Mouse (Mus musculus) hindbrain, postnatal 0 days (tissue): ENCODE results near the gene Gna11. TPM values are rescaled to one million over a fixed set of nuclear protein-coding genes. Genes with fewer than 3 reads are reported as not detected.
A peak's percentile ranks its signal among the peaks of the same experiment; 100 is the strongest.

Experiments used
- ATAC-seq: fragments of 200-750 bp; cut with Nextera tagmentation; 2 replicates; pipeline ENCODE4 v1.8.0; 2017; ENCODE audit warnings: mild to moderate bottlenecking, moderate TSS enrichment, moderate library complexity
- DNase-seq: peaks from one replicate; pipeline ENCODE4 v3.0.0-alpha.2; 2015; ENCODE audit warnings: low spot score
- H3K27ac ChIP-seq: fragments of 300-500 bp; sonication (generic); 2 replicates; pipeline ENCODE4 v1.5.1; 2014; ENCODE audit warnings: mild to moderate bottlenecking
- H3K27me3 ChIP-seq: fragments of 300-500 bp; sonication (generic); 2 replicates; pipeline ENCODE4 v1.6.1; 2014; ENCODE audit warnings: low read length, mixed read lengths; ENCODE audit not compliant: insufficient read depth
- H3K36me3 ChIP-seq: fragments of 300-500 bp; sonication (generic); 2 replicates; pipeline ENCODE4 v1.6.1; 2014; ENCODE audit warnings: low read length, mixed read lengths; ENCODE audit not compliant: insufficient read depth
- H3K4me1 ChIP-seq: fragments of 300-500 bp; sonication (generic); 2 replicates; pipeline ENCODE4 v1.6.1; 2014; ENCODE audit warnings: antibody characterized with exemption, low read length, mixed read lengths; ENCODE audit not compliant: insufficient read depth
- H3K4me2 ChIP-seq: fragments of 300-500 bp; sonication (generic); 2 replicates; pipeline ENCODE4 v1.6.1; 2014; ENCODE audit warnings: low read depth, mild to moderate bottlenecking, low read length, moderate library complexity, mixed read lengths
- H3K4me3 ChIP-seq: fragments of 300-500 bp; sonication (generic); 2 replicates; pipeline ENCODE4 v1.5.1; 2014; ENCODE audit warnings: low read length
- H3K9ac ChIP-seq: fragments of 300-500 bp; sonication (generic); replicated peaks from 2 replicates; pipeline ENCODE4 v1.6.1; 2014; ENCODE audit warnings: mild to moderate bottlenecking, low read length, moderate library complexity, mixed read lengths
- H3K9me3 ChIP-seq: fragments of 300-500 bp; sonication (generic); 2 replicates; pipeline ENCODE4 v1.6.1; 2016; ENCODE audit warnings: low read length, mixed read lengths
- CTCF ChIP-seq: IDR thresholded peaks from 2 replicates; pipeline ENCODE4 v1.5.1; 2016; ENCODE audit warnings: antibody characterized with exemption, control low read depth, low read depth
- WGBS: fragments of 180-500 bp; shearing (Covaris S2); extraction: QIAGEN DNeasy Blood & Tissue Kit; methylation state at CpG from one replicate; pipeline ENCODE4 v1.1.7; 2014; 5-methylcytosine and 5-hydroxymethylcytosine counted together
- polyA plus RNA-seq: library from polyadenylated mRNA; unstranded; fragments of >200 nt; fragmentation: Nextera tagmentation; extraction: Ambion mirVana; gene quantifications from 2 replicates; pipeline ENCODE4 v1.2.1, GENCODE M21; 2015
- total RNA-seq: library from RNA; depleted of rRNA; stranded (reverse); fragments of >200 nt; gene quantifications from 2 replicates; pipeline ENCODE4 v1.2.3, GENCODE M21; 2014

The Gna11 gene
- total and polyA plus RNA-seq, 2 experiments from 2014 or later = 105 to 139 TPM

- no peak for TF ChIP-seq CTCF
- WGBS = 80% methylated on average over 14 of the region's 14 CpGs
- DNase-seq (no peak), ATAC-seq (no peak)
- Histone ChIP-seq H3K9me3 (no peaks in the 10 kb centered on the region), H3K36me3 (peaks cover 58% of the 10 kb centered on the region), H3K4me3 (no peak overlapping the region), H3K4me1 (peaks cover 5% of the 10 kb centered on the region), H3K27me3 (no peaks in the 10 kb centered on the region), H3K27ac (no peak overlapping the region), H3K4me2 (no peak overlapping the region), H3K9ac (no peak overlapping the region)
Observed at GRCm38 (mm10) chr10:81489941-81490340, 55.0 kb downstream of the Gna11 start.

- DNase-seq = no peak
- Histone ChIP-seq H3K27me3 (no peaks in the 10 kb centered on the region), H3K9ac (no peak overlapping the region), H3K27ac (no peak overlapping the region), H3K4me3 (no peak overlapping the region), H3K4me1 (no peaks in the 10 kb centered on the region), H3K9me3 (no peaks in the 10 kb centered on the region), H3K4me2 (no peak overlapping the region), H3K36me3 (peaks cover 58% of the 10 kb centered on the region)
- ATAC-seq = no peak
- 85% methylated on average over 11 of the region's 11 CpGs for WGBS
- TF ChIP-seq CTCF = 0 out of 2 replicates have a peak, but pooled peaks have one; percentile 2
Observed at GRCm38 (mm10) chr10:81488081-81488480, 56.9 kb downstream of the Gna11 start.

GRCm38 (mm10) chr10:81486496-81486895, 58.5 kb downstream of the Gna11 start:
- ATAC-seq = no peak
- 73% methylated on average over 10 of the region's 10 CpGs for WGBS
- peaks cover 45% of the 10 kb centered on the region for H3K36me3 ChIP-seq

GRCm38 (mm10) chr10:81485479-81486018, 59.4 kb downstream of the Gna11 start:
- Histone ChIP-seq H3K4me3 (no peak overlapping the region), H3K36me3 (peaks cover 36% of the 10 kb centered on the region), H3K27ac (no peak overlapping the region), H3K4me2 (no peak overlapping the region), H3K9ac (no peak overlapping the region), H3K27me3 (no peaks in the 10 kb centered on the region), H3K9me3 (no peaks in the 10 kb centered on the region), H3K4me1 (0 out of 2 replicates have a peak, but pooled peaks cover 1% of the 10 kb centered on the region)
- DNase-seq (no peak), ATAC-seq (no peak)
- 78% methylated on average over 7 of the region's 7 CpGs for WGBS
- no peak for TF ChIP-seq CTCF

More at GRCm38 (mm10) chr10:81486496-81486895, 58.5 kb downstream of the Gna11 start:
- H3K9ac ChIP-seq = no peak overlapping the region
- no peak for TF ChIP-seq CTCF
- H3K9me3 ChIP-seq = no peaks in the 10 kb centered on the region
- no peaks in the 10 kb centered on the region for H3K4me1 ChIP-seq
- H3K4me3 ChIP-seq = no peak overlapping the region
- no peak for DNase-seq
- no peak overlapping the region for H3K27ac ChIP-seq
- H3K4me2 ChIP-seq = no peak overlapping the region
- no peaks in the 10 kb centered on the region for H3K27me3 ChIP-seq

- peaks cover 31% of the 10 kb centered on the region for H3K36me3 ChIP-seq
- no peak for TF ChIP-seq CTCF
- WGBS = 18% methylated on average over 2 of the region's 2 CpGs
- ATAC-seq (no peak), DNase-seq (peak; percentile 49)
- no peak overlapping the region for H3K4me2 ChIP-seq
- H3K9me3 ChIP-seq = no peaks in the 10 kb centered on the region
- H3K9ac ChIP-seq = no peak overlapping the region
- 0 out of 2 replicates have a peak, but pooled peaks cover 5% of the 10 kb centered on the region for H3K4me1 ChIP-seq
- H3K27me3 ChIP-seq = no peaks in the 10 kb centered on the region
- H3K4me3 ChIP-seq = no peak overlapping the region
- H3K27ac ChIP-seq = peak overlapping the region; percentile 66; the same call in 1 of the 2 replicates
Observed at GRCm38 (mm10) chr10:81485060-81485449, 59.9 kb downstream of the Gna11 start.

GRCm38 (mm10) chr10:81484441-81485059, 60.4 kb downstream of the Gna11 start:
- Histone ChIP-seq H3K36me3 (peaks cover 26% of the 10 kb centered on the region), H3K4me1 (0 out of 2 replicates have a peak, but pooled peaks cover 5% of the 10 kb centered on the region), H3K9me3 (no peaks in the 10 kb centered on the region), H3K27ac (peak overlapping the region; percentile 66), H3K9ac (no peak overlapping the region; the same call in 1 of the 2 replicates), H3K27me3 (no peaks in the 10 kb centered on the region), H3K4me3 (no peak overlapping the region), H3K4me2 (no peak overlapping the region)
- DNase-seq (peak; percentile 44), ATAC-seq (no peak)
- WGBS = 41% methylated on average over 6 of the region's 6 CpGs
- no peak for TF ChIP-seq CTCF

- WGBS = 19% methylated on average over 9 of the region's 9 CpGs
- DNase-seq (peak; percentile 79), ATAC-seq (peak; percentile 38)
- H3K4me1 ChIP-seq = 0 out of 2 replicates have a peak, but pooled peaks cover 5% of the 10 kb centered on the region
- H3K27me3 ChIP-seq = no peaks in the 10 kb centered on the region
- H3K4me3 ChIP-seq = no peak overlapping the region
- no peak overlapping the region for H3K4me2 ChIP-seq
- peak; percentile 75 for TF ChIP-seq CTCF
- H3K36me3 ChIP-seq = peaks cover 22% of the 10 kb centered on the region
- H3K27ac ChIP-seq = peak overlapping the region; percentile 66; the same call in 1 of the 2 replicates
- H3K9ac ChIP-seq = no peak overlapping the region
- H3K9me3 ChIP-seq = no peaks in the 10 kb centered on the region
Observed at GRCm38 (mm10) chr10:81483983-81484382, 61.0 kb downstream of the Gna11 start.
